Mouse (Mus musculus) erythroblast, embryonic 14.5 days (primary cell): ENCODE results near the gene Gpx1.

Experiments
- GATA1 ChIP-seq: IDR thresholded peaks from 2 replicates; pipeline ENCODE4 v1.6.1; 2012; ENCODE audit warnings: low read length, inconsistent platforms, mixed read lengths
- TAL1 ChIP-seq: IDR thresholded peaks from 3 replicates; pipeline ENCODE4 v1.6.1; 2012; ENCODE audit warnings: low read length, inconsistent platforms, mixed read lengths

DNA sequence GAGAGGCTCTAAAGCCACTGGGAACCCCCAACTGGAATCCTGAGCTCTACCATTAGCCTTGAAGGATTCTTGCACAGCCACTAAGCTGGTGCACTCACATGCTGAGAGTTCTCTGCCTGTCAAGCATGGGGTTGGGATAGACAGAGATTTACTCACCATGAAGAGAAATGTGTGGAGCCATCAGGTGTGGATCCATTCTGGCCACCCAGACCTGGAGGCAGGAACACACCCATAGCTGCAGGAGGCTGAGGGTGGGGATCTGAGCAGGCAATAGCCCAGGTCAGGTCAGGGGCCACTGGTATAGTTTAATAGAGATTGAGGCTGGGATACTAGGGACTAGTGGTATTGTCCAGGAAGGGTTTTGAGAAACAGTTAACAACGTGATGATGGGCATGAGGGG, 33.5 kb upstream of the Gpx1 start:
- TF ChIP-seq GATA1 = no peak
- no peak for TF ChIP-seq TAL1
